Mouse (Mus musculus) embryo, embryonic 10 days (tissue): Measurements from ENCODE around the gene Krt24.
"Not testable (repeated sequence)": the region's sequence is repeated elsewhere in the genome, so short reads cannot be mapped to it uniquely, and the experiment has no call there.

Experiments used
- DNase-seq: peaks from one replicate; pipeline ENCODE4 v3.0.0-alpha.2; 2015; ENCODE audit warnings: low spot score

Krt24 gene

DNA sequence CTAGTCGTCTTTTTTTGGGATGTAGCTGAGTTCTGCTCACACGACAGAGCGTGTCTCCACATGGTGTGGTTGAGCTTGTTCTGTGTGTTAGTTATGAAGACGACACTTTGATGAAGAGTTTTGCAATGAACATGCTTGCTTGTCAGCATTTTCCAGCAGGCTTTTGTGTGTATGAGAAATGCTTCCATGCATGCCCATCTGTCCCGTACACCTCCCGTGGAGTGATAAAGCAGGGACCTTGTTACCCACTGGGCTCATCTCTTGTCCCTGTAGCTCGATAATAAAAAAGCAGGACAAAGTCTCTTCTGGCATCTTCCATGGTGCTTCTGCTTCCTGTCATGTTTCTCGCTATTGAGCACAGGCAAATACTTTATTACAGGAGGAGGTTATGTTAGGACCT, 32.4 kb downstream of the Krt24 start:
- no peak for DNase-seq

DNA sequence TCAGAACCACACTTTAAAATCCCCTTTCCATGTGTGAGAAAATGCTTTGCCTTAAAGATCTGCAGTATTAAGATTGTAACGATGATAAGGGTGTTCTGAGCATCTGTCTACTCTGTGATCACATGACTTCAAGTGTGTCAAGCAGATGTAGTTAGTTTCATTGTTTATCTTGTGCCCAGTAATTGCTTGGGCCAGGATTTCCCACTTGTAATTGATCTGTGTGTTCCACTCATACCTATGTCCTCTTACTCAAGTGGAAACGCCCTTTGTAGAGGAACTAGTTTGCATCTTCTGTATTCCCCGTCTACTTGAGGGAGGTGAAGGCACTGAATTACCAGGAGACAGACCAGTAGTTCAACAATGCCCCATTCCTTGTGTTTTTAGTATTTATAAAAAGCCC, 34.4 kb downstream of the Krt24 start:
- no peak for DNase-seq

DNA sequence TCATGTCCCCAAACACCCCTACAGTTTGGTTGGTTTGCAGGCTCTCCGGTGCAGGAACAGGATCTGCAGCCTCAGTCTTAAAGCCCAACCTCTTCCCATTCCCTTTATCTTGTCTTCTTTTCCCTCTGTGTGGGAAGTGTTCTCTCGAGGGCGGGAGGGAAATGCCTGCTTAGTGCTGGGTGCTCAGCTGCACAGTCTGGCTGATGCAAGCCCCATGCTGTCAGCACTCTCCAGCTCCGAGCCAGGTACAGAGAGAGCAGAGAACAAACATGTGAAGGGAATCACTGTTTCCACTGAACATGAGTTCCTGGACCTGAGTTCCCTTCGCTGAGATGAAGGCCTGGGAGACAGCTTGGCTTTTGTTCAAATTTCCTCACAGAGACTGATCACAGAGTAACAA, 34.8 kb downstream of the Krt24 start:
- DNase-seq = no peak

DNA sequence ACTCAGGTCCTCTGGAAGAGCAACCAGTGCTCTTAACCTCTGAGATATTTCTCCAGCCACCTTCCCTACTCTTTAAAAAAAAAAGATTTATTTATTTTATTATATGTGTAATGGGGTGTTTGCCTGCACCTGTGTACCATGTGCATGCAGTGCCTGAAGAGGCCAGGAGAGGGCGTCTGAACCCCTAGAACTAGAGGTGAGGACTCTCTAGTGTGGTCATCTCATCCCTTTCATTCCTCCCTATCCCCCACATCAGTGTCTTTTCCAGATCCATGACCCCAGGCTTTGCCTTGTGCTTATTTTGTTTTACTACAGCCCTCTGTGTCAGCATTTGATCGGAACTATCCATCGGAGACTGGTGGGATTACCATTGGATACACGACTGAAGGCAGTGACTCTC, 35.9 kb downstream of the Krt24 start:
- peak; percentile 35 for DNase-seq

DNA sequence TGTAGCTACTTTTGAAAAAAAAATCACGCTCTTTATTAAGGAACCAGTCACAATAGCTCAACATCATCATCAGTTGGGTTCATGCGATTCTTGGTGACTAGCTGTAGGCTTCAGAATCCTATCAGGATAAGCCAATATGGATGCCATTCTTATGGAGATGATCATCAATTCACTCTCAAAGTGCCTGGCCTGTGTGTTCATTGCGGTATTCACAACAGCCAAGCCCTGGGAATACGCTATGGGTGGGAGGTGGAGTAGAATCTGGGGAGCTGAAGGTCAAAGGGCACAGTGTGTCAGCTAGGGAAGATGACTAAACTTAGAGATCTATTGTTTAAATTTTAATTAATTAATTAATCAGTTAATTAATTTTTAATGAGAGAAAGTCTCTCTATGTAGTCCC, 37.1 kb downstream of the Krt24 start:
- no peak for DNase-seq

DNA sequence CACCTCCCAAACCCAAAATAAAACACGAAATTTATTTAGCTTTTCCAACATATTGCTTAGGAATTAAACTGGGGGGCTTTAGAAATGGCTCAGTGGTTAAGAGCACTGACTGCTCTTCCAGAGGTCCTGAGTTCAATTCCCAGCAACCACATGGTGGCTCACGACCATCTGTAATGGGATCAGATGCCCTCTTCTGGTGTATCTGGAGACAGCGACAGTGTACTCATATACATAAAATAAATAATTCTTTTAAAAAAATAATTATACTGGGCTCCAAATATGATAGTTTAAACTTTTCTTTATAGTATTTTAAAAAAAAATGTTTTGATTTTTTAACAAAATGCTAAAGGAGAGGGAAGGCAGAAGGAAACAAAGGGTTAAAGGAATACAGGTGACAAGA, 40.5 kb downstream of the Krt24 start:
- DNase-seq = not testable (repeated sequence)

DNA sequence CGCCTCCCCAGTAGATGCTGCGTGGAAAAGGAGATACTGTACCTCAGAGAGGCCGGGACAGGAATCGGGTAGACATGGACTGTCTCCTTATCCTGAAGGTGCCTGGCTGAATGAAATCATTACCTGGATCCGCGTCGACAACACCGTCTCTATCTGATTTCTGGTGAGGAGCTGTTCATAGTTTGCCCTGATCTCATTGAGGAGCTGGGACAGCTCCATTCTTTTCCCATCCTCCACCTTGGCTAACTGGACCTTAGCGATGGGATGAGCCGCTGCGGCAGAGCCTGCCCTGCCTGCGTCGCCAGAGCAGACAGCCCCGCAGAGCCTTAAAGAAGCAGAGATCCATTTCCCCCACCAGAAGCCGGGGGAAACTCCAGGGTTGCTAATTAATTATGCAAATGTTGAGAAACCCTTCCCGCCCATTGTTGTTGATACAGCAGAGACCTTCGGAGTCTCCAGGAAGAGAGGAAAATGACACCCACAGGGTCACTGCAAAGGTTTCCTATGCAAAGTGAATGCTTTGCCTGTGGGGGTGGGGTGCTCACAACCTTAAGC, 41.2 kb downstream of the Krt24 start, which contains the start of gene Krt222:
TSS of gene Krt222 (minus strand) at position 266 of the 555 bp plus-strand sequence.
- peak; percentile 44 for DNase-seq

DNA sequence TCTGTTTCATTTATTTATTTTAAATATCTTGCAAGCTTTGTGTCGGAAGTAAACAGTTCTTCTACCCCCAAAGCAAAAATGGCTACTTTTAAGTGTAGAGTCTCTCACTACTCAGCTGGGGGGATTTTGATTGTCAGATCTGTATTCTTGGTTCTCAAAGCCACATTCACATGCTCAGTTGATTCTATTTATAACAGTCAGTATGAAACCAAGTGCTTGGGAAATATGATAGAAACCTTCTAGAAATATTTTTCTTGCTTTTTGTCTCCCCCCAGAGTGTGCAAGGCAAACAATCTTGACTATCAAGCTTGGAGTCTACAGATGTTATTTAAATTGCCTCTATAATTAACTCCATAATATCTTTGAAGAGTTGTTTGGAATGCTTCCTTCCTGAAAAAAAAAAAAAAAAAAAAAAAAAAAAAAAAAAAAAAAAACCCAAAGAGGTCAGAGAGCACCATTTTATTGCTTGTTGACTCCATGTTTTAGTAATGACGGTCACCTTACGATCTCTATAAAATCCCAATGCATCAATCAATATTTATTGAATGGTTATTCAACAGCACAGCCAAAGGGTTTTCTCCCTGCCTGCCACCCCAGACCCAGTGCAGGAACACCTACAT, 41.8 kb downstream of the Krt24 start:
- DNase-seq = no peak

DNA sequence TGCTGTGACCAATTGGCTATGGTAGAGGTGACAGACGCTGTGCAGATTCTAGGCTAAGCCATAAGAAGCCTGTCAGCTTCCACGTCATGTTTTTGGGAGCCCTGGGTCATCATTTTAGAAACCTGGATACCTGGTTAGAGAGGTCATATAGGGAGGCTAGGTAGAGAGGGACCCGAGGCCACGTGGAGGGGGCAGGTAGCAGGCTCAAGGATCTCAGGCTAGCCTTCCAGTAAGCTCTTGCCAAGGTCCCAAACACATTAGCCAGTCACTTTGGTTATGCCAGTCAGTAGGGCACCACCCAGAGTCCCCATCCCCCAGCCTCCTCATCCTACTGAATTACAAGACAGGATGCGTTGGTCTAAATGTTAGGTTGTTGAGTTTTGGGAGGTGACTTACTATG, 43.0 kb downstream of the Krt24 start:
- DNase-seq = no peak

DNA sequence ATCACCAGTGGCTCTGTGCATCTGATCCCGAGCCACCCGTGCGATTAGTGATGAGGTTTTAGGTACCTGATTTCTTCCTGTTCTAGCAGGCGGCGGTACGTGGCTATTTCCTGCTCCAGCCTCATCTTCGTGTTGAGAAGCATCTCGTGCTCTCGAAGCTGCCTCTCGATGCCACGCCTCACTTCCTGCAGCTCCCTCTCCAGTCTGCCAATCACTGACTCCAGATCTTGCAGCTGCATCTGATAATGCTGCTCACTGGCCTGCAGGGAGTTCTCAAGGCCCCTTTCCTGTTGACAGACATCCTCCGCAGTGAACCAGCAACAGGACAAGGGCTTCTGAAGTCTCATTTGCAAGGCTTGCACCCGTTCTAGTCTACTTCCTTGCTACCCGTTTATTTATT, 46.6 kb downstream of the Krt24 start:
- DNase-seq = peak; percentile 19

DNA sequence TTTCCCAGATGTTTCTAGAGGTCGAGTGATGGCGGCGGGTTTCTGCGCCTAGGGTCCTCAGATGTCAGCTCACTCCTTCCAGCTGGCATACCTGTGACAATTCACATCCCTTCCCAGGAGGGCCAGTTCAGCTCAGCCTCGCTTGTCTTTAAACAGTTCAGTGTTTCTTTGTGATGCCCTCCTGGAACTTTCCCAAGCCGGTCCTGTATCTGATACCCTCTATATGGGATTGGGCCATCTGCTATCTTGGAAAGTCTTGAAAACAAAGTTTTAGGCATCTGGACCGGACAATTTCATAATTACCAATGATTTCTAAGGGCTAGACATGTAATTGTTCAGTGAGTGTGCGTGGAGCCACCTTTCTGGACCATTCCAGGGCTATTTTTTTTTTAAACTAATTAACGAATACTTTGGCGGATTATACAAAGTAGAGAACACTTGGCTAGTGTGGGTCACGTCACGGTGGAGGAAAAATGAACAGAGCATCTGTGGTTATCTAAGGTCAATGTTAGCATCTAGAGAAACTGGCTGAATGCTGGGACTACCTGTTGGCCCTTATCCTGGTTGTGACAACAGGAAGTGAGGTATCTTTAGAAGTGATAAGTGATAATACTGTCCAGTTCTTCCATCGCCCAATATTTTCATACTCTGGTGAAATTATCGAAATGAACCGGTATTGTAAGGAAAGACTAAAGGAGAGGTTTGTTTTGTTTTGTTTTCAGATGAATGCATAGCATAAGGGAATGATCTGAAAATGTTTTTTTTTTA, 53.8 kb downstream of the Krt24 start:
- no peak for DNase-seq

DNA sequence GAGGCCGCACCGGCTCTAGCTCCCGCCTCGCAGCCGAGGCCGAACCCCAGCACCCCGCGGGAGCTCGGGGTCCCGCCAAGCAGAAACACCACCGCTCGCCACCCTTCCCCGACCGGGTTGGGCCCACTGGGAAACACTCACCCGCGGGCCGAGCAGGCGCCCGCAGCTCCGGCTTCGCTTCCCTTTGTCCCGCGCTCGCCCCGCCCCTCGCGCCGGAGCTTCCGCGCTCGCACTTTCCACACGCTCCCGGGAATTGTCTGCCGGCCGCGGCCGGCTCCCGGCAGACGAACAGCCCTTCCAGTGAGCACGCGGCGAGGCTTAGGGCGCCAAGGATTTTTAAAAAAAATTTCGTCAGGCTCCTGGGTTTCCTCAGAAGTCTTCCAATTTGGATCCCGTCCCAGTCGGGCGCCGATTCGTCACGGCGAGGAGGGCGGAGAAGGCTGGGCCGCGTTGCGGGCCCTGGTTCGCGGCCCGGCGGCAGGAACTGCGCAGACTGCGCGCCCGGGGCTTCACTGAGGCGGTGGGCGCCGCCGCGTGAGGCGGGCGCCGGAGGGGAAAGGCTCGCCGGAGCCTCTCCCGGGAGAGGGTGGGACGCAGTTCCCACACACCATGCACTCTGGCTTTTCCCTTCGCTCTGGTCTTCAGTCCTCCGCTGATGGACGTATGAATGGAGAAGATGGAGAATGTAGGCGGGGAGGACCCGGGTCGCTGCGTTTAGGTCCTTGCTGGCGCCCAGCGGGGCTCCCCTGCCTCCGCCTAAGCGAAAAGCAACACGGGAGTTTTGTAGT, 54.6 kb downstream of the Krt24 start, which contains the start of gene Smarce1:
TSS of gene Smarce1 (minus strand) at position 757 of the 788 bp plus-strand sequence.
- peak; percentile 77 for DNase-seq
